Mouse (Mus musculus) frontal cortex, postnatal 10 days (tissue): Measurements from ENCODE around the gene Olfr1349.
"Not testable (repeated sequence)": the region's sequence is repeated elsewhere in the genome, so short reads cannot be mapped to it uniquely, and the experiment has no call there.

ENCODE experiments used
- DNase-seq, 2 experiments: peaks; one replicate each; pipeline ENCODE4 v3.0.0; 2022; ENCODE audit warnings: low spot score in 2 of 2, mixed read lengths in 1 of 2

The Olfr1349 gene

DNA sequence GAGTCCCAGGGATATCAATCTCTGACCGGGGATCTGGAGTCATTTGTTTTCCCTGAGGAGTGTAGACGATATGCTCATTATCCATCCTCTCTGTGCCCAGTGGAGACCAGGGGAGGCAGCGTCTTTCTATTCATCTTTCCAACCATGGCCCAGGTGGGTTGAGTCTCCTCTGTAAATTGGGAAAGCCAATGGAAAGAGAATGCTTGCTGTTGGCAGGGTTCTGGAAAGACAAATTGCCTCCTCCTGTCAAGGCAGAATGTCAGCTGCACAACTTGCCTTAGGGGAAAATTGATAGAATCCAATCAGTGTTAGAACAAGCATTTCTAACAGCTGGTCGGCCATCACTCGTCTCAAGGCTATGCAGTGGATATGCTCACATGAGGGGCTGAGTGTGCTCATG lies at the start of gene Olfr1349:
Gene Olfr1349 (minus strand): TSS at position 101 of the 400 bp plus-strand sequence.
- DNase-seq: no peak

DNA sequence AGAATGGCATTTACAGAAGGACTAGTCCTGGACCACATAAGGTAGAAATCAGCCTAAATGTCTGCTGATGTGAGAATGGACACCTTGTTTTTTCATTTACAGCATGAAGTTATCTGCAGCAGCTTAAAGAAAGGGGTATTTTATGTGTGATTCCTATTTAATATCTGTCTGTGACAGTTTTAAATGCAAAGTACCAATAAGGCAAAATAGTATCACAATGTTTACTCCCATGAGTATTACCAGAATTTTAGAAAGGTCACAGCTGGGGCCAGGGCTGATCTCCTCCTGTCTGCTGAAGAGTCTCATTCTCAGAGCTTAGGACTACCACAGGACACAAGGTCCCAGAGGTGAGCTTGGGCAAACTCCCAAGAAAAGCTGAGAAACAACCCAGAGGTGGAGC lies 41.8 kb upstream of the Olfr1349 start, which contains the start of gene Olfr1350:
Gene Olfr1350 (plus strand): TSS at position 301 of the 400 bp plus-strand sequence.
- no peak for DNase-seq

DNA sequence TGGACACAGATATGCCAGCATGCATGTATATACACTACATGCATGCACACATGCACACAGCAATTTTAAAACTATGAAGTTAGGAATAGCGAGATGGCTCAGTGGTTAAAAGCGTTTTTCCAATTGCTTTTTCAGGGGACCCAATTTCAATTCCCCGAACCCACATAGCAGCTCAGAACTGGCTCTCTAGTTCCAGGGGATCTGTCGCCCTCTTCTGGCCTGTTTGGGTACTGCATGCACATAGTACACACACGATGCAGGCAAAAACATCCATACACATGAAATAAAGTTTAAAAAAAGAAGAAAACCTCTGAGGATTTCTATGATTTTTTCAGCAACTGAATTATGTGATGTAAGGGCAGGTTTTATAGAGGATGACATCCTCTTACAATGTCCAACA lies 3.4 kb upstream of the Olfr1349 start:
- no peak for DNase-seq

DNA sequence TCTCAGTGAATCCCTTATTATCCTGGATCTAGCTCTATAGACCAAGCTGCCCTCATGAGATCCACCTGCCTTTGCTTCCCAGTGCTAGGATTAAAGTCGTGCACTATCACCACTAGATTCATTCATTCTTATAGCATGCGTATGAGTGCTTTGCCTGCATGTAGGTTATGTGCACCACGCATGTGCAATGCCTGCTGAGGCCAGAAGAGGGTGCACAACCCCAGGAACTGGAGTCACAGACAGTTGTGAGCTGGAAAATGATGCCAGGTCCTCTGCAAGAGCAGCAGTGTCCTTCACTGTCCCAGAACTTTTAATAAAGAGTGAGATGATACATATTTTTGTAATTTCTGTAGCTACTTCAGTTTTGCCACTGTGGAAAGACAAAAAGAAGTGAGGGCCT lies 2.3 kb upstream of the Olfr1349 start:
- no peak for DNase-seq

DNA sequence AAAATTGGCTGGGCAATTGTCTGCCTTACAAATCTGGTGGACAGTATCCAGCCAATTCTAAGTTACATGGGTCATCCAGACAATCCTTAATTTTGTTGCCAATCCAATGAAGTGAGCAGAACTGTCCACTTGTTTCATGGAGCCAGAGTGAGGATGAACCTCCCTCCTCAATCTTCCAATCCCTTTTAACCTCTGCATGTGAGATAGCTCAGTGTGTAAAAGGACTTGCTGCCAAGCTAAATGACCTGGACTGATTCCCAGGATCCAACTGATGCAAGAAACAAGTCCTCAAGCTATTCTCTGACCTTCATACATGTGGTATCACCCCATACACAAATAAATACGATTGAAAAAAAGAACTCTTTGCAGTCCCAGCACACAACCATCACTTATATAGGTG lies 1.1 kb downstream of the Olfr1349 start:
- DNase-seq: no peak

DNA sequence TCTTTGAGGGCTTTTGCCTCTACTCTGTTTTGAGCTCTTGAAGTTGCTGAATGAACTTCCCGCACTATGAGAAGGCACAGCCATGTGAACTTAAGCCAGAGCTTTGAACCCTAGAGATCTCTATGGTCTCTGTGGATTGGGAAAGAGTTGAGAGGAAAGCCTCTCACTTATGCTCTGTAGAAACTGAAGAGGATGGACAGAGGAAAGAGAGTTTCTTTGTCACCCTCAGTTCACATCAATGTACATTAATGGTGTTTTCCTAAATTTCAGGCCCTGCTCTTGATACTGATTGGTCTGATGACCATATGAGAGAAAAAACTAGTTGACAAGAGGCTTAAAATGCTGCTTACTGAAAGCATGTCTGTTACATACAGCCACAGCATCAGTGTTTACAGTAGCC lies 14.1 kb downstream of the Olfr1349 start, which contains the start of gene Olfr1348:
Gene Olfr1348 (minus strand): TSS at position 101 of the 400 bp plus-strand sequence.
- no peak for DNase-seq

DNA sequence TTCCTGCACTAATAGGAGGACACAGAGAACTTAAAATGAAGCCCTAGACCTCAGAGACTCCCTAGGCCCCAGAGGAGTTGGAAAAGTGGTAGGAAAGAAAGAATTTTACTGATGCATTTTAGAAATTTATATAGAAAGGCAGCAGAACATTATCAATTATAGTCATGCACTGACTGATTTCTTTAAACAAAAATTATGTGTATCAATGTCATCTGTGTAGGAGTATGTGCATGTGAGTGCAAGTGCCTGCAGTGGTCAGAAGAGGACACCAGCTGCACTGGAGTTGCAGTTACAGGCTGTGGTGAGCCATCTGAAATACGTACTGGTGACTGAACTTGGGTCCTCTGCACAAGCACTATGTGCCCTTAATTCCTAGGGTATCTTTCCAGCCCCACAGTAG lies 23.1 kb downstream of the Olfr1349 start, which contains the start of gene Olfr1347:
Gene Olfr1347 (minus strand): TSS at position 101 of the 400 bp plus-strand sequence.
- DNase-seq: no peak

DNA sequence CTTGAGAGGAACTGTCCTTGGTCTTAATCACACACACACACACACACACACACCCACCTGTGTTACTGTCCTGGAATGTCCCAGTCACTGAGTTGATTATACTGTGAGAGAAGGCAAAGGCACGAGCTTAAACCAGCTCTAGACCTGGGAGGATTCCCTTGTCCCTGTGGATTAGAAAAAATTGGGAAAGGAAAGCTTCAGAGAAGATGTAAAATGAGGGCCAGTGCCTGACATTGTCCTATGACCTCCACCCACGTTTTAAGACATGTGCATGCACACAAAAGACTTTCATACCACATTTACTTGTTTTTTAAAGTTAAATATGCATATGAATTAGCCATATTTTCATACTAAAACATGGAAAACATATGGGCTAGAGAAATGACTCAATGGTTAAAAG lies 35.9 kb downstream of the Olfr1349 start, which contains the start of gene Olfr5:
Gene Olfr5 (minus strand): TSS at position 101 of the 400 bp plus-strand sequence.
- no peak for DNase-seq

DNA sequence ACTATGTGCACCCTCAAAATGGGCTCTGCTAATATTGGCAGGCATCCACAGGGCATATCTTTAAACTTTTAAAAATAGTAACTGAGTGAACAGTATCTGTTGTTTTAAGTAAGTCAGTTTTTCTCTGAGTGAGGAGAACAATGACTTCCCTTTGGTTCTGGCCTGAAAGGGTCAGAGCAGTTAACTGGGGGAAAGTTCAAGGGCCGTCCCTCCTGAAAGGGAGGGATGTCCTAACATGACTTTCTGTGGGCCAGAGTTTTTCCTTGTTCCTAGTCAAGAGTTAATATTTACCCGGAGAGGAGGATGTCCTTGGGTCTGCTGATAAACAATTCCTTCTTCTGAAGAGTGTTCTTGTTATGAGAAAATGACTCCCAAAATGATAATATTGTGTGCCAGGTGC lies 45.1 kb downstream of the Olfr1349 start:
- not testable (repeated sequence) for DNase-seq

DNA sequence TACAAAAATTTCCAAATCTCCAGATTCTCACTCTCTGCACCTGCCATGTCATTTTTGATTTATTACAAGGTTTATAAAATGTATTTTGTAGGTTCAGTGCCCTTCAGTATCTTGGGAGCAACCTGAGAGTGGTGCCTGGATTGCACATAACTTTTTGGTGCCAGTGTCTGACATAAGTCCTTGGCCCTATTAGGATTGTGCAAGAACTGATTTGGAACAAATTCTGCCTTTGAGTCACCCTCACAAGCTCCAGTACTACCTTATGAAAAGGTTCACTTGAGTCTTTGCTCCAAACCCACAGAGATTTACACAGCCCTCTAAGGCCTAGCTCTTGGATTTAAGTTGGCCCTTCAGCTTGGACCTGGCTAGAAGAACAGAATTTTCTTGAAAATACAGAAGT lies 55.8 kb downstream of the Olfr1349 start, which contains the start of gene Olfr1346:
Gene Olfr1346 (plus strand): TSS at position 151 of the 400 bp plus-strand sequence.
- DNase-seq: no peak
